Mouse (Mus musculus): ENCODE measurements around the gene Plagl1. TPM values are rescaled to one million over a fixed set of nuclear protein-coding genes. Genes with fewer than 3 reads are reported as not detected.

Plagl1 gene
- polyA plus RNA-seq, 2 experiments = 354 to 841 TPM

GRCm38 (mm10) chr10:13175866-13176265, 115.6 kb downstream of the Plagl1 start:
- Histone ChIP-seq H3K4me3 (replicated peaks; ENCODE audit: low read length) (no peak overlapping the region), H3K27me3 (ENCODE audit: control insufficient read depth, insufficient read depth, low read length) (no peaks in the 10 kb centered on the region), H3K4me2 (replicated peaks; ENCODE audit: low read depth, low read length, severe bottlenecking) (no peak overlapping the region), H3K4me1 (ENCODE audit: control insufficient read depth, insufficient read depth, low read length) (peaks cover 20% of the 10 kb centered on the region), H3K36me3 (ENCODE audit: control insufficient read depth, insufficient read depth, low read length) (peaks cover 46% of the 10 kb centered on the region), H3K9ac (ENCODE audit: low read depth, low read length, severe bottlenecking) (no peak overlapping the region), H3K9me3 (ENCODE audit: control insufficient read depth, low read length) (no peaks in the 10 kb centered on the region), H3K27ac (replicated peaks; ENCODE audit: low read depth, low read length) (no peak overlapping the region)
- ATAC-seq (ENCODE audit: low FRiP score, low read depth) (no peak), DNase-seq (ENCODE audit: low spot score) (no peak)
- 85% methylated on average over 7 of the region's 7 CpGs for WGBS
- no peak for TF ChIP-seq POLR2A (IDR thresholded peaks at IDR 0.05; ENCODE audit: borderline replicate concordance, extremely low read depth, insufficient read depth, insufficient read length)

- Histone ChIP-seq H3K4me1 (ENCODE audit: control insufficient read depth, insufficient read depth, low read length) (peaks cover under 1% of the 10 kb centered on the region; the same call in 1 of the 2 replicates), H3K27ac (replicated peaks; ENCODE audit: low read depth, low read length) (no peak within 1 kb of the TSS), H3K4me2 (replicated peaks; ENCODE audit: low read depth, low read length, severe bottlenecking) (no peak within 1 kb of the TSS), H3K9me3 (ENCODE audit: control insufficient read depth, low read length) (no peaks in the 10 kb centered on the region), H3K27me3 (ENCODE audit: control insufficient read depth, insufficient read depth, low read length) (no peaks in the 10 kb centered on the region), H3K9ac (ENCODE audit: low read depth, low read length, severe bottlenecking) (no peak within 1 kb of the TSS), H3K36me3 (ENCODE audit: control insufficient read depth, insufficient read depth, low read length) (peaks cover 66% of the 10 kb centered on the region), H3K4me3 (replicated peaks; ENCODE audit: low read length) (no peak within 1 kb of the TSS)
- WGBS = 79% methylated on average over 7 of the region's 7 CpGs
- no peak for TF ChIP-seq POLR2A (IDR thresholded peaks at IDR 0.05; ENCODE audit: borderline replicate concordance, extremely low read depth, insufficient read depth, insufficient read length)
- ATAC-seq (ENCODE audit: low FRiP score, low read depth) = no peak; the same call in 1 of the 2 replicates
- DNase-seq (ENCODE audit: low spot score) = no peak
Measured at GRCm38 (mm10) chr10:13177973-13178624, 117.8 kb downstream of the Plagl1 start, which contains the start of gene Zc2hc1b. Gene Zc2hc1b (minus strand): TSS chr10:13178023.

GRCm38 (mm10) chr10:13180211-13180610, 119.9 kb downstream of the Plagl1 start:
- H3K9ac ChIP-seq (ENCODE audit: low read depth, low read length, severe bottlenecking) = no peak overlapping the region
- no peaks in the 10 kb centered on the region for H3K27me3 ChIP-seq (ENCODE audit: control insufficient read depth, insufficient read depth, low read length)
- H3K9me3 ChIP-seq (ENCODE audit: control insufficient read depth, low read length) = no peaks in the 10 kb centered on the region
- H3K27ac ChIP-seq (replicated peaks; ENCODE audit: low read depth, low read length) = no peak overlapping the region
- peak; percentile 26 for DNase-seq (ENCODE audit: low spot score)
- H3K4me1 ChIP-seq (ENCODE audit: control insufficient read depth, insufficient read depth, low read length) = 0 out of 2 replicates have a peak, but pooled peaks cover 5% of the 10 kb centered on the region
- H3K36me3 ChIP-seq (ENCODE audit: control insufficient read depth, insufficient read depth, low read length) = peaks cover 75% of the 10 kb centered on the region
- no peak overlapping the region for H3K4me3 ChIP-seq (replicated peaks; ENCODE audit: low read length)
- H3K4me2 ChIP-seq (replicated peaks; ENCODE audit: low read depth, low read length, severe bottlenecking) = no peak overlapping the region
- 84% methylated on average over 7 of the region's 7 CpGs for WGBS
- ATAC-seq (ENCODE audit: low FRiP score, low read depth) = peak; percentile 66
- no peak for TF ChIP-seq POLR2A (IDR thresholded peaks at IDR 0.05; ENCODE audit: borderline replicate concordance, extremely low read depth, insufficient read depth, insufficient read length)

Other genes starting within 250 kb of the Plagl1 start
- gene Utrn, start 191.1 kb upstream of the Plagl1 start, polyA plus RNA-seq (2012; rRNA removed) = 34.1 and 36.9 TPM in 2 replicates
- 76.0 and 82.2 TPM in 2 replicates for gene Utrn, start 191.1 kb upstream of the Plagl1 start, polyA plus RNA-seq (2014; fragmentation: Nextera tagmentation; extraction: Ambion mirVana)
- 2.1 TPM in 2 replicates for gene Stx11, start 96.2 kb upstream of the Plagl1 start, polyA plus RNA-seq (2012; rRNA removed)
- 4.4 TPM in 2 replicates for gene Stx11, start 96.2 kb upstream of the Plagl1 start, polyA plus RNA-seq (2014; fragmentation: Nextera tagmentation; extraction: Ambion mirVana)
- gene Sf3b5, start 55.2 kb upstream of the Plagl1 start, polyA plus RNA-seq (2012; rRNA removed) = 50.0 and 73.4 TPM in 2 replicates
- gene Sf3b5, start 55.2 kb upstream of the Plagl1 start, polyA plus RNA-seq (2014; fragmentation: Nextera tagmentation; extraction: Ambion mirVana) = 41.6 and 45.6 TPM in 2 replicates
- 0.14 TPM in 1 of 2 replicates, not detected in the other for gene Zc2hc1b, start 117.5 kb downstream of the Plagl1 start, polyA plus RNA-seq (2012; rRNA removed)
- not detected in 2 replicates for gene Zc2hc1b, start 117.5 kb downstream of the Plagl1 start, polyA plus RNA-seq (2014; fragmentation: Nextera tagmentation; extraction: Ambion mirVana)
- 50.7 and 66.4 TPM in 2 replicates for gene Ltv1, start 132.7 kb downstream of the Plagl1 start, polyA plus RNA-seq (2012; rRNA removed)
- 69.0 and 72.8 TPM in 2 replicates for gene Ltv1, start 132.7 kb downstream of the Plagl1 start, polyA plus RNA-seq (2014; fragmentation: Nextera tagmentation; extraction: Ambion mirVana)